Mouse (Mus musculus) thymus, postnatal 4 days (tissue): ENCODE data around the gene Gm15093.
"Not testable (repeated sequence)": the region's sequence is repeated elsewhere in the genome, so short reads cannot be mapped to it uniquely, and the experiment has no call there.

Experiments used
- DNase-seq: peaks from one replicate; pipeline ENCODE4 v3.0.0; 2021

The Gm15093 gene

GRCm38 (mm10) chrX:149272077-149272476 is at the start of gene Gm15093:
Gene Gm15093, plus strand, starts transcription at chrX:149272377.
- DNase-seq: not testable (repeated sequence)
